Mouse (Mus musculus) MEL (cell line): ENCODE data around the gene Cnksr1.

Source experiments
- CTCF ChIP-seq, 3 experiments: IDR thresholded peaks in 2 of 3; conservative IDR thresholded peaks in 1 of 3; 2 replicates each; pipeline ENCODE4 v1.5.1; 2011 to 2012; ENCODE audit warnings: low read length in 3 of 3, low read depth in 2 of 3, mild to moderate bottlenecking in 2 of 3, improper control_type of control experiment in 1 of 3, inconsistent platforms in 1 of 3, mixed read lengths in 1 of 3, moderate library complexity in 1 of 3; ENCODE audit not compliant: control insufficient read depth in 1 of 3, insufficient read depth in 1 of 3, poor library complexity in 1 of 3, severe bottlenecking in 1 of 3
- E2F4 ChIP-seq: IDR thresholded peaks from 2 replicates; pipeline ENCODE4 v1.6.1; 2011; ENCODE audit warnings: low read depth, low read length, improper control_type of control experiment, borderline replicate concordance
- ELF1 ChIP-seq: IDR thresholded peaks from 2 replicates; pipeline ENCODE4 v1.6.1; 2014; ENCODE audit warnings: low read depth, mild to moderate bottlenecking, inconsistent platforms, low read length, improper control_type of control experiment, moderate library complexity
- EP300 ChIP-seq, 2 experiments: IDR thresholded peaks; 2 replicates each; pipeline ENCODE4 v1.6.1; 2011; ENCODE audit warnings: improper control_type of control experiment in 2 of 2, low read length in 2 of 2, low read depth in 1 of 2, mild to moderate bottlenecking in 1 of 2
- JUND ChIP-seq: IDR thresholded peaks from 2 replicates; pipeline ENCODE4 v1.6.1; 2011; ENCODE audit warnings: low read depth, mild to moderate bottlenecking, improper control_type of control experiment, low read length
- KAT2A ChIP-seq: conservative IDR thresholded peaks from 2 replicates; pipeline ENCODE4 v1.6.1; 2012; ENCODE audit warnings: low read depth, low read length, improper control_type of control experiment, inconsistent platforms
- MAFK ChIP-seq: IDR thresholded peaks from 2 replicates; pipeline ENCODE4 v1.6.1; 2011; ENCODE audit warnings: low read depth, mild to moderate bottlenecking, low read length, improper control_type of control experiment, borderline replicate concordance
- POLR2A ChIP-seq, 2 experiments: IDR thresholded peaks; 2 replicates each; pipeline ENCODE4 v1.6.1; 2011 to 2012; ENCODE audit warnings: low read length in 2 of 2, mild to moderate bottlenecking in 2 of 2, control low read depth in 1 of 2, improper control_type of control experiment in 1 of 2, low read depth in 1 of 2, moderate library complexity in 1 of 2; ENCODE audit not compliant: control insufficient read depth in 1 of 2, insufficient read depth in 1 of 2, poor library complexity in 1 of 2
- RCOR1 ChIP-seq: IDR thresholded peaks from 2 replicates; pipeline ENCODE4 v1.6.1; 2012; ENCODE audit warnings: low read depth, mild to moderate bottlenecking, inconsistent platforms, low read length, improper control_type of control experiment
- SMC3 ChIP-seq: IDR thresholded peaks from 2 replicates; pipeline ENCODE4 v1.6.1; 2011; ENCODE audit warnings: low read depth, low read length, improper control_type of control experiment
- TCF12 ChIP-seq: IDR thresholded peaks from 2 replicates; pipeline ENCODE4 v1.6.1; 2014; ENCODE audit warnings: low read depth, mild to moderate bottlenecking, inconsistent platforms, low read length, improper control_type of control experiment, moderate library complexity
- USF2 ChIP-seq, 2 experiments: IDR thresholded peaks; 2 replicates each; pipeline ENCODE4 v1.6.1; 2011 to 2012; ENCODE audit warnings: improper control_type of control experiment in 2 of 2, low read length in 2 of 2, borderline replicate concordance in 1 of 2, inconsistent platforms in 1 of 2, low read depth in 1 of 2, mild to moderate bottlenecking in 1 of 2; ENCODE audit not compliant: insufficient read depth in 1 of 2

- TF ChIP-seq SMC3 = no peak
- TF ChIP-seq TCF12 = no peak
- TF ChIP-seq CTCF (IDR thresholded peaks at IDR 0.05 in 2 of 3, conservative IDR thresholded peaks at IDR 0.05 in 1 of 3; ENCODE audit: control insufficient read depth in 1 of 3, insufficient read depth in 1 of 3, low read depth in 2 of 3, low read length in 3 of 3, poor library complexity in 1 of 3, severe bottlenecking in 1 of 3) = no peak
- no peak for TF ChIP-seq EP300 (IDR thresholded peaks at IDR 0.05; ENCODE audit: low read depth in 1 of 2, low read length in 2 of 2)
- TF ChIP-seq ELF1 = no peak
- TF ChIP-seq POLR2A (IDR thresholded peaks at IDR 0.05; ENCODE audit: control insufficient read depth in 1 of 2, insufficient read depth in 1 of 2, low read depth in 1 of 2, low read length in 2 of 2, poor library complexity in 1 of 2) = no peak
- TF ChIP-seq JUND = no peak
- no peak for TF ChIP-seq USF2 (IDR thresholded peaks at IDR 0.05; ENCODE audit: borderline replicate concordance in 1 of 2, insufficient read depth in 1 of 2, low read depth in 1 of 2, low read length in 2 of 2)
- no peak for TF ChIP-seq RCOR1
- no peak for TF ChIP-seq E2F4
- no peak for TF ChIP-seq MAFK
- TF ChIP-seq KAT2A = no peak
Observed at GRCm38 (mm10) chr4:134252911-134253721, 14.9 kb upstream of the Cnksr1 start.
